Mouse (Mus musculus) midbrain, embryonic 10.5 days (tissue): ENCODE data around the gene Inka1. TPM values are rescaled to one million over a fixed set of nuclear protein-coding genes. Genes with fewer than 3 reads are reported as not detected.

Experiments used
- DNase-seq: peaks from one replicate; pipeline ENCODE4 v3.0.0-alpha.2; 2017; ENCODE audit warnings: low spot score
- H3K27ac ChIP-seq: fragments of 300-500 bp; sonication (generic); replicated peaks from 2 replicates; pipeline ENCODE4 v1.5.1; 2016; ENCODE audit warnings: mild to moderate bottlenecking
- H3K27me3 ChIP-seq: fragments of 300-500 bp; sonication (generic); 2 replicates; pipeline ENCODE4 v1.6.1; 2016; ENCODE audit warnings: low read depth, mild to moderate bottlenecking; ENCODE audit not compliant: poor library complexity, severe bottlenecking
- H3K36me3 ChIP-seq: fragments of 300-500 bp; sonication (generic); 2 replicates; pipeline ENCODE4 v1.6.1; 2016; ENCODE audit warnings: mild to moderate bottlenecking, moderate library complexity
- H3K4me1 ChIP-seq: fragments of 300-500 bp; sonication (generic); 2 replicates; pipeline ENCODE4 v1.6.1; 2016
- H3K4me3 ChIP-seq: fragments of 300-500 bp; sonication (generic); 2 replicates; pipeline ENCODE4 v1.5.1; 2016; ENCODE audit warnings: mild to moderate bottlenecking, moderate library complexity
- H3K9me3 ChIP-seq: fragments of 300-500 bp; sonication (generic); replicated peaks from 2 replicates; pipeline ENCODE4 v1.6.1; 2016; ENCODE audit warnings: mild to moderate bottlenecking
- WGBS: fragments of 180-500 bp; shearing (Covaris S2); methylation state at CpG from one replicate; pipeline ENCODE4 v1.1.7; 2016; 5-methylcytosine and 5-hydroxymethylcytosine counted together
- polyA plus RNA-seq: library from polyadenylated mRNA; unstranded; fragments of >200 nt; fragmentation: Nextera tagmentation; extraction: Ambion mirVana; gene quantifications from 2 replicates; pipeline ENCODE4 v1.2.1, GENCODE M21; 2016

The Inka1 gene
- polyA plus RNA-seq, 1 experiment from 2014 or later, result 32.1 TPM

DNA sequence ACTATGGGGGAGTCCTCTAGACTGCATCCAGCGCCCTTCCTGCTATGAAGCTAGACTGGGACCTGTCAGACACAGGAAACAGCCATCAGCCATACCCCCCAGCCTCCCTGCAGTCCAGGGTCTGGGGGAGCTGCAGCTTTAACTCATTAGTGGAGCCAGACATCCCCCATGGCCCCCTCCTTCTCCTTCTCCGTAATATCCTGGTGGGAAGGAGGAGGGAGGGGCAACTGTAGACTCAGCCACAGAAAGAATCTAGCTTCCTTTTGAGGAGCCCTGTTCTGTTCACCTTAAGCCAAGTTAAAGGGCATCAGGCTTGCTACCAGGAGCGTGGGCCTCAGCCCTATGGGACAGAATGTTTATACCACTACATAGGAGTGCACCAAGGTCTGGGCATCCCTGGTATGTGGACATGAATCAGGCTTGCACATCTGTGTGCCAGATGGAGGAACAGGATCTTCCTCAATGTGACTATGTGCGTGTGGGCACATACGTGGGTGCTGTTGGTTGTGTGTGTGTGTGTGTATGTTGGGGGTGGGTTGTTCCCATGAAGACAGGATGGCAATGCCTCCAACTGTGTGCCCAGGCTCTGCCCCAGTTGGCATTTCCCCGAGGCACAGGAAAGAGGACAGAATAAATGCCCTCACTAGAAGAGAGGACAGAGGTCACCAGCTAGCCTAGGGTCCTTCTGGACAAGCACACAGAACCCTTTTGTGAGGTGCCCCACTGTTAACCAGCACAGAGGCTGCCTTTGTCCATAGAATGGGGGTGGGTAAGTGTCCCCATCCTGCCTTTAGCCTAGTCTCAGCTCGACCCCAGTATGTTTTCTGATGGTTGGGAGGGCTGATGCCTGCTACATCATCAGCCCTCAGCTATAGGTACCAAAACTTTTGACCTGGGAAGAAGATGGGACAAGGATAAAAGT is 3.7 kb downstream of the Inka1 start:
- Histone ChIP-seq H3K4me1 (peaks cover 56% of the 10 kb centered on the region), H3K4me3 (peak overlapping the region; percentile 32), H3K27ac (peak overlapping the region; percentile 75), H3K9me3 (no peaks in the 10 kb centered on the region), H3K27me3 (peaks cover 35% of the 10 kb centered on the region), H3K36me3 (no peaks in the 10 kb centered on the region)
- peak; percentile 31 for DNase-seq
- WGBS, result 56% methylated on average over 7 of the region's 7 CpGs

DNA sequence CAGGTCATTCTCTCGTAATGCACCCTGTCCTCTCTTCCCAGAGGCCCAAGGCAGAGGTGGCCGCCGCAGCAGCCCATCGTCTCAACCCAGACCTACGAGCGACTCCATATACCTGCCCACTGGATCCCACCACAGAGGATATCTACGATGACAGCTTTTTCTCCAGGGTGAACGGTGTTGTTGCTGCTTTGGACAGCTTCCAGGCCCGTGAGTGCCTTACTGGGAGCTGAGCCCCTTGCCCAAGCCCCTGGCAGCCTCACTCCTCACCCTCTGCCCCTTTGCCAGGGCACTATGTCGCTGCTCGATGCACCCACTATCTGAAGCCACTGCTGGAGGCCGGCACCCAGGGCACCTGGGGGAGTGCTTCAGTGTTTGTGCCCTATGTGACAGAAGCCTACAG is 6.9 kb downstream of the Inka1 start:
- H3K27me3 ChIP-seq, result peaks cover 14% of the 10 kb centered on the region
- DNase-seq, result no peak
- peaks cover 33% of the 10 kb centered on the region for H3K4me1 ChIP-seq
- H3K9me3 ChIP-seq, result no peaks in the 10 kb centered on the region
- H3K4me3 ChIP-seq, result no peak overlapping the region
- H3K36me3 ChIP-seq, result no peaks in the 10 kb centered on the region
- H3K27ac ChIP-seq, result 0 out of 2 replicates have a peak overlapping the region, but pooled peaks have one; percentile 9
- WGBS, result 91% methylated on average over 12 of the region's 12 CpGs

DNA sequence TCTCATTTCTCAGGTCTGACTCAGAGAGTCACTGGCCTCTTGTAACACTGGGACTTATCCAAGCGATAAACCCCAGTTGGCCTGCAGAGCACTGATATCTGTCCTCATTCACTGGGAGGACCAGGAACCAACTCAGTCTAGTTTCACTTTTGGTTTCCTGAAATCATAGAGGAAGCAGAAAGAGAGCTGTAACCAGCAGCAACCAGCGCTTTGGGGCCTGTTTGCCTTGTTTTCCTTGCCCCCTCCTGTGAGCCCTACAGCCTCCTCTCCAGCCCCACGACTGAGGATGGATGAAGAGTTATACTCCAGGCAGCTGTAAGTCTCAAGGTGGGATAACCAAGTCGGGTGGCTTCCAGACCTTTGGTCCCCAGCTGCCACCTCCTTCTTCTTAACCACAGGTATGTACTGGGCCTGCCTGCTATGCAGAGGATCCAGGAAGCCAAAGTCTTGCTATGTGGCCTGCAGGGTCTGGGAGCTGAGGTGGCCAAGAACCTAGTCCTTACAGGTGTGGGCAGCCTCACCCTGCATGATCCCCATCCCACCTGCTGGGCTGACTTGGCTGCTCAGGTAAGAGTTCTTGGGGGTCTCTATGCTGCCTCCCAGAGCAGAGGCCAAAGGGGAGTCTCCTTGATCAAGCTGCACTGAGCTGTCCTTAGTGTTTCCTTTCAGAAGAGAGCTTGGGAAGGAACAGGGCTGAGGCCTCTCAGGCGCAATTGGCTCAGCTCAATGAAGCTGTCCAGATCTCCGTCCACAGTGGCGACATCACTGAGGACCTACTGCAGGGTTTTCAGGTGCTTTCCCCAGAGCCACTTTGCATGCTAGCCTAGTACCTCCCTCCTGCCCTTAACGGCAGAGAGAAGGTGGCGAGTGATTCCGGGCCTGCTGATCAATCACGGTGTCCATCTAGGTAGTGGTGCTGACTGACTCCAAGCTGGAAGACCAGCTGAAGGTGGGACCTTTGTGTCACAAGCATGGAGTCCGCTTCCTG is 10.0 kb downstream of the Inka1 start, which contains the start of gene Uba7:
Uba7 (plus strand) TSS at position 107 of the 988 bp plus-strand sequence.
- Histone ChIP-seq H3K27ac (peak within 1 kb of the TSS; percentile 38; the same call in 1 of the 2 replicates), H3K36me3 (peaks cover 23% of the 10 kb centered on the region), H3K4me3 (peak within 1 kb of the TSS; percentile 20; the same call in 1 of the 2 replicates), H3K4me1 (0 out of 2 replicates have a peak, but pooled peaks cover 4% of the 10 kb centered on the region), H3K27me3 (no peaks in the 10 kb centered on the region), H3K9me3 (no peaks in the 10 kb centered on the region)
- no peak for DNase-seq
- 74% methylated on average over 12 of the region's 12 CpGs for WGBS

DNA sequence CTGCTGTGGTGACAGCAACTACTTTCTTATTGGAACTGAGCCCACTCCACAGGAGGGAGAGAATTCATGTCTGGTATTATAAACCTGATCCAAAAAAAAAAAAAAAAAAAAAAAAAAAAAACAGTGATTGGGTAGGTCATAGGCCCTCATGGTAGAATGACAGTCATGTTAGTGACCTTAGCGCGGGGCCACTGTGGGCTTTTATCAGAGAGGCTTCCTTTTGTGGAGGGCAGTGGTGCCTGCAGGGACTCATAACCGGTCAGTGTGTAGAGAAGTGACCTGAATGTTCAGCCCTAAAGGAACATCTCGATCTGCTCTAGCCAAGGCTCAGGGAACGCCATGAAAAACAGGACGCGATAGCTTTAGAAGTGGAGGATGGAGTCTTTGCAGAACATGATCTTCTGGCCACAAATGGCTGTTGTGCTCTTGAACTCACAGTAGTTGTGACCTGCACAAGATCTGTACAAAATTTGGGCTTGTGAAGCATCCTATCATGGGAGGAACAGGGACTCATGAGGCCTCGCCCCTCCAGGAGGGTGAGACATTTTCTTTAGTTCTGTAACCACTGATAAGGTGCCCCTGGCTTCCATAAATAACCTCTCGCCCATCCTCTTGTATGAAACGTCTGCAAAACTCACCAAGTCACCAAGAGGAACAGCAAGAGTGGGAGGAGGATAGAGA is 11.0 kb downstream of the Inka1 start:
- no peak for DNase-seq
- no peaks in the 10 kb centered on the region for H3K27me3 ChIP-seq
- H3K9me3 ChIP-seq, result no peaks in the 10 kb centered on the region
- 0 out of 2 replicates have a peak, but pooled peaks cover 3% of the 10 kb centered on the region for H3K4me1 ChIP-seq
- peaks cover 34% of the 10 kb centered on the region for H3K36me3 ChIP-seq
- H3K27ac ChIP-seq, result no peak overlapping the region
- no peak overlapping the region for H3K4me3 ChIP-seq
- 81% methylated on average over 10 of the region's 10 CpGs for WGBS

DNA sequence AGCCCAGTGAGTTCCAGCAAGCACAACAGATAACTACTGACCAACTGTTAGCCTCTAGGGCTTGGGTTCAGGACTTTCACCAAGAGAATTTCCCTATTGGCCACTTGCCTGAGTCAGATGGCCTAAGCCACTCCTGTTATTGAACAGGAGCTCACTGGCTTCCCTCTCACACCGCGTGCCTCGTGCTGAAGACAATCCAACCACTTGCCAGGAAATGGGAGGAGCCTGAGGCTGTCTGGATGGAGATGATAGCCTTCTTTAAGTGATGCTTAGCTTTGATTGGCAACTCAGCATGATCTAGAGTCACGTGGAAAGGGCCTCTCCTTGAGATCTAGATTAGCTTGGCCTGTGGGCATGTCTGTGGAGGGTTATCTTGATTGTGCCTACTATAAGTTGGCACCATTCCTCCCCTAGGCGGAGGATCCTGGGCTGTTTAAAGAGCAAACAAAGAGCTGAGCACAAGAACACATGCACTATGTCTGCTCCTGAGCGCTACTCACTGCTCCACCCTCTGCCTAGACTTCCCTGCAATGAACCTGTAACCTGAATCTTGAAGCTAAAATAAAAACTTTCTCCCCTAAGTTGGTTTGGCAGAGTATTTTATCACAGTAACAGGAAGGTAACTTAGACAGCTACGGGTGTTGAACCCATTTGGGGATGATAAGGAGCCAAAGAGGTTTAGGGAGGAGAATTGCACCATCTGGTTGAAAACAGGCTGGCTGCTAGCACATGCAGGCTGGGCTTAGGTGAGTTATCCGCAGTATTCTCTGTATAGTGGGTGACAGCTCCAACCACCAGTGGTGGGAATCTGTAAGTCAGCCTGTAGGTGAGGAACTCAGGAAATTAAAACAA is 13.8 kb downstream of the Inka1 start:
- DNase-seq, result no peak
- H3K4me3 ChIP-seq, result no peak overlapping the region
- H3K27me3 ChIP-seq, result no peaks in the 10 kb centered on the region
- 0 out of 2 replicates have a peak, but pooled peaks cover 3% of the 10 kb centered on the region for H3K4me1 ChIP-seq
- no peak overlapping the region for H3K27ac ChIP-seq
- WGBS, result 83% methylated on average over 8 of the region's 8 CpGs
- no peaks in the 10 kb centered on the region for H3K9me3 ChIP-seq
- H3K36me3 ChIP-seq, result peaks cover 57% of the 10 kb centered on the region

DNA sequence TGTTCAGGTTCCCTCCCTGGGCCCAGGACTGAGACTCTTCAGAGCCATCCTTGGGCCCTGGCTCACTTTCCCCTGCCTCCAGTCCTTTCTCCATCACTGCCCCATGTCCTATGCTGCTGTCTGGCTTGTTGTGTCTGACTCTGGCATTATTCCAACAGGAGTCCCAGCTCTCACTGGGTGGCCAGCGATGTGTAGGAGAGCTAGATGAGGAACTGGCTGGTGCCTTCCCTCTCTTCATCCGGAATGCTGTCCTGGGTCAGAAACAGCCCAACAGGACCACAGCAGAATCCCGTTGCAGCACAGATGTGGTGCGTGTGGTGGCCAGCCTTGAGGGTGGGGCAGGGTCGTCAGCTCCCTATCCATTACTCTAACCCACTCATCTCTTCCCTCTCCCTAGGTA is 15.4 kb downstream of the Inka1 start:
- 92% methylated on average over 5 of the region's 5 CpGs for WGBS

DNA sequence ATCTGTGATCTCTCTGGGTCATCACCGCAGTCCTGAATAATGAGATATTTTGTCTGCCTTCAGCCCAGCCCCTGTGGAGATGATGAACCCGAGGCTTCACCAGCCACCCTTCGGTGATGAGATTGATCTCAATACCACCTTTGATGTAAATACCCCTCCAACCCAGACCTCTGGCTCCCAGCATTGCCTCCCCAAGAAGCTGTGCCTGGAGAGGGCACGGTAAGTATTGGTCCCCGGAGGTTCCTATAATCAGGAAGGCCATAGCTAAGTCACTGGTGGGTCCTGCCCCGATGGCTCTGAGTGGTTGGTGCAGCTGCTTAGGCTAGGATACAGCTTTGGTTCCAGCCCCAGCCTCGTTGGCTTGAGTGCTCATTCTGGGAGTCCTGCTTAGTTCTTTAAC is 17.1 kb downstream of the Inka1 start:
- 91% methylated on average over 7 of the region's 7 CpGs for WGBS
- Histone ChIP-seq H3K4me1 (no peaks in the 10 kb centered on the region), H3K27me3 (no peaks in the 10 kb centered on the region), H3K36me3 (peaks cover 90% of the 10 kb centered on the region), H3K4me3 (no peak overlapping the region), H3K27ac (no peak overlapping the region), H3K9me3 (no peaks in the 10 kb centered on the region)
- no peak for DNase-seq

More for the DNA sequence above, 15.4 kb downstream of the Inka1 start:
- Histone ChIP-seq H3K36me3 (peaks cover 73% of the 10 kb centered on the region), H3K9me3 (no peaks in the 10 kb centered on the region), H3K4me3 (no peak overlapping the region), H3K27me3 (no peaks in the 10 kb centered on the region), H3K27ac (no peak overlapping the region), H3K4me1 (no peaks in the 10 kb centered on the region)
- DNase-seq, result no peak

DNA sequence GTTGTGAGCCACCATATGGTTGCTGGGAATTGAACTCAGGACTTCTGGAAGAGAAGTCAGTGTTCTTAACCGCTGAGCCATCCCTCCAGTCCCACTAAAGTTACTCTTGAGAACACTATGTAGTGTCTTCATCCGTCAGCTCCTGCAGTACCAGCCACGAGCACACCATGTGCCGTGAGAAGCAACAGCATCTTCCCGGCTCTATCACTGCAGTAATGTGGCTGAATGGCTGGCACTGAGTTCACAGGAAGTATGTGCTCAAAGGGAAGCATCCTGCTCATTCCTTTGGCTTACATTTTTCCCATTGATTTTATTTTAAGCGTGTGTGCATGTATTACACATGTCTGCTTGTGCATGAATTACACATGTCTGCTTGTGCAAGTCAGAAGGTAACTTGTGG is 18.2 kb downstream of the Inka1 start:
- Histone ChIP-seq H3K36me3 (peaks cover 95% of the 10 kb centered on the region), H3K4me3 (no peak overlapping the region), H3K27me3 (no peaks in the 10 kb centered on the region), H3K4me1 (no peaks in the 10 kb centered on the region), H3K27ac (no peak overlapping the region), H3K9me3 (no peaks in the 10 kb centered on the region)
- WGBS, result 90% methylated on average over 6 of the region's 6 CpGs
- DNase-seq, result no peak

DNA sequence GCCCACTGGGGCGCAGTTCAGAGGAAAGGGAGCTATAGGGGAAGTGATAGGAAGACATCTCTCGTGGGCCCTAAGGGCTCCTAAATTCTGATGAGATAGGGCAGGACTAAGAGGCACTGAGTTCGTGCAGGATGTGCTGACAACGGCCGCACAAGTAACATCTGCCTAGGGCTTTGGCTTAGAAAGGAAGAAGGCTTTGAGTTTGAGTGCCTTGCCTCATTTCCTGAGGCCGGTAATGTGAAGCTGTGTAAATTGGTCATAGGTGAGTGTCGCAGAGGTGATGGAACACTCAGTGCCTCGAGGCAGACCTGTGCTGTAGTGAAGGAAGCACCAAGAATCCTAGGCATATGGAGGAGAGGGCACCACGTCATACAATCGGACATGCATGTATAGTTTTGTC is 19.0 kb downstream of the Inka1 start:
- peaks cover 95% of the 10 kb centered on the region for H3K36me3 ChIP-seq
- H3K27ac ChIP-seq, result no peak overlapping the region
- no peak overlapping the region for H3K4me3 ChIP-seq
- H3K4me1 ChIP-seq, result peaks cover 6% of the 10 kb centered on the region
- no peak for DNase-seq
- H3K27me3 ChIP-seq, result no peaks in the 10 kb centered on the region
- 95% methylated on average over 10 of the region's 10 CpGs for WGBS
- H3K9me3 ChIP-seq, result no peaks in the 10 kb centered on the region

DNA sequence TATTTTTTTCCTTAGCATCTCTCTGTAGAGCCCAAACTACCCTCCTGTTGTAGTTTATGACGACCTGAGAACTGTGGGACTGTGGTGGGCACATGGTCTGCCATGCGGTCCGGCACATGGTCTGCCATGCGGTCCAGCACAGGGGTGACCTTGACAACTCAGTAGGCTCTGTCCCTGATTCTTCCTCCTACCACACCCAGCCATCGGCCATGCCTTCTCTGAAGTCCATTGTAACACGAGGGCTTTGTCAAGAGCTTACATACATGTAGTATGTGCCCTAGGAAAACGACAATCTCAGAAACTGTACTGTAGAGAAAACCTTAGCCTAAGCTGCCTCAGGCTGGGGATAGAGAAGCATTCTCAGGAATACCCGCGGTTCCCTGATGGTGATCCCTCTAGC is 21.0 kb downstream of the Inka1 start:
- 93% methylated on average over 9 of the region's 9 CpGs for WGBS
- no peak for DNase-seq
- H3K4me3 ChIP-seq, result no peak overlapping the region

DNA sequence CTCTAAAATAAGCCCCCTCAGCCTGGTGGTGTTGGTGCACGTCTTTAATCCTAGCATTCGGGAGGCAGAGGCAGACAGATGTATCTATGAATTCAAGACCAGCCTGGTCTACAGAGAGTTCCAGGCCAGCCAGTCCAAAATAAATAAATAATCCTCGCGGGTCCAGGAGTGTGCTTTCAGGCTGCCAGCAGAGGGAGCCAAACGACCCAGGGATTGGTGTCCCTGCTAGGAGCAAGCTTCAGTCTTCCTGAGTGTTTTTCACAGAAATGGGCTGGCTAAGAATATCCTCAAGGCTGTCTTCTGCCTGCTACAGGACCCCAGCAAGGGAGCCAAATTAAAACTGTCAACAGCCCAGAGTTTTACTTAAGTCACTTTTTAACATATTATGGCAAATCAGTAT is 22.0 kb downstream of the Inka1 start:
- Histone ChIP-seq H3K27me3 (no peaks in the 10 kb centered on the region), H3K27ac (no peak overlapping the region), H3K4me3 (no peak overlapping the region), H3K4me1 (peaks cover 24% of the 10 kb centered on the region), H3K9me3 (no peaks in the 10 kb centered on the region), H3K36me3 (peaks cover 95% of the 10 kb centered on the region)
- DNase-seq, result peak; percentile 79
- 20% methylated on average over 5 of the region's 5 CpGs for WGBS

More for the DNA sequence above, 21.0 kb downstream of the Inka1 start:
- peaks cover 17% of the 10 kb centered on the region for H3K4me1 ChIP-seq
- no peak overlapping the region for H3K27ac ChIP-seq
- H3K27me3 ChIP-seq, result no peaks in the 10 kb centered on the region
- H3K36me3 ChIP-seq, result peaks cover 95% of the 10 kb centered on the region
- no peaks in the 10 kb centered on the region for H3K9me3 ChIP-seq
